Mouse (Mus musculus) limb, embryonic 15.5 days (tissue): ENCODE results near the gene Ppm1b. TPM values are rescaled to one million over a fixed set of nuclear protein-coding genes. Genes with fewer than 3 reads are reported as not detected.
A peak's percentile ranks its signal among the peaks of the same experiment; 100 is the strongest.

Experiments
- ATAC-seq: fragments of 200-750 bp; cut with Nextera tagmentation; 2 replicates; pipeline ENCODE4 v1.8.0; 2017; ENCODE audit warnings: low read depth, moderate TSS enrichment; ENCODE audit not compliant: insufficient number of reproducible peaks, low FRiP score, low TSS enrichment
- H3K27ac ChIP-seq: fragments of 300-500 bp; sonication (generic); 2 replicates; pipeline ENCODE4 v1.5.1; 2015; ENCODE audit warnings: moderate library complexity, mild to moderate bottlenecking, inconsistent platforms
- H3K27me3 ChIP-seq: fragments of 300-500 bp; sonication (generic); 2 replicates; pipeline ENCODE4 v1.6.1; 2015; ENCODE audit warnings: inconsistent platforms
- H3K36me3 ChIP-seq: fragments of 300-500 bp; sonication (generic); 2 replicates; pipeline ENCODE4 v1.6.1; 2015; ENCODE audit warnings: inconsistent platforms
- H3K4me1 ChIP-seq: fragments of 300-500 bp; sonication (generic); 2 replicates; pipeline ENCODE4 v1.6.1; 2015; ENCODE audit warnings: inconsistent platforms
- H3K4me2 ChIP-seq: fragments of 300-500 bp; sonication (generic); 2 replicates; pipeline ENCODE4 v1.6.1; 2015; ENCODE audit warnings: mild to moderate bottlenecking, inconsistent platforms
- H3K4me3 ChIP-seq: fragments of 300-500 bp; sonication (generic); 2 replicates; pipeline ENCODE4 v1.5.1; 2015; ENCODE audit warnings: mild to moderate bottlenecking, inconsistent platforms
- H3K9ac ChIP-seq: fragments of 300-500 bp; sonication (generic); 2 replicates; pipeline ENCODE4 v1.6.1; 2015; ENCODE audit warnings: inconsistent platforms
- H3K9me3 ChIP-seq: fragments of 300-500 bp; sonication (generic); 2 replicates; pipeline ENCODE4 v1.6.1; 2016; ENCODE audit warnings: inconsistent platforms
- WGBS: fragments of 180-500 bp; shearing (Covaris S2); methylation state at CpG from one replicate; pipeline ENCODE4 v1.1.7; 2015; 5-methylcytosine and 5-hydroxymethylcytosine counted together
- polyA plus RNA-seq: library from polyadenylated mRNA; unstranded; fragments of >200 nt; fragmentation: Nextera tagmentation; extraction: Ambion mirVana; gene quantifications from 2 replicates; pipeline ENCODE4 v1.2.1, GENCODE M21; 2015

Gene Ppm1b
- polyA plus RNA-seq, 1 experiment from 2014 or later, result 63.7 TPM

- ATAC-seq, result no peak
- Histone ChIP-seq H3K36me3 (no peaks in the 10 kb centered on the region), H3K27ac (no peak overlapping the region), H3K9ac (no peak overlapping the region), H3K4me3 (no peak overlapping the region), H3K4me1 (peaks cover 9% of the 10 kb centered on the region; the same call in 1 of the 2 replicates), H3K4me2 (no peak overlapping the region), H3K27me3 (no peaks in the 10 kb centered on the region), H3K9me3 (no peaks in the 10 kb centered on the region)
- WGBS, result 82% methylated on average over 9 of the region's 9 CpGs
These were observed 16.4 kb upstream of the Ppm1b start for GRCm38 (mm10) chr17:84940017-84940731.

- ATAC-seq, result no peak
- Histone ChIP-seq H3K4me2 (no peak overlapping the region), H3K36me3 (no peaks in the 10 kb centered on the region), H3K27me3 (no peaks in the 10 kb centered on the region), H3K9me3 (no peaks in the 10 kb centered on the region), H3K9ac (no peak overlapping the region), H3K27ac (no peak overlapping the region), H3K4me3 (no peak overlapping the region), H3K4me1 (peaks cover 5% of the 10 kb centered on the region; the same call in 1 of the 2 replicates)
- WGBS, result 83% methylated on average over 13 of the region's 13 CpGs
These were observed 15.2 kb upstream of the Ppm1b start for GRCm38 (mm10) chr17:84941291-84941868.

GRCm38 (mm10) chr17:84942358-84943032, 14.0 kb upstream of the Ppm1b start:
- H3K9ac ChIP-seq, result no peak overlapping the region
- no peak overlapping the region for H3K4me2 ChIP-seq
- H3K4me3 ChIP-seq, result no peak overlapping the region
- H3K4me1 ChIP-seq, result no peaks in the 10 kb centered on the region
- no peaks in the 10 kb centered on the region for H3K27me3 ChIP-seq
- H3K27ac ChIP-seq, result no peak overlapping the region
- H3K36me3 ChIP-seq, result no peaks in the 10 kb centered on the region
- ATAC-seq, result no peak
- 85% methylated on average over 10 of the region's 10 CpGs for WGBS
- no peaks in the 10 kb centered on the region for H3K9me3 ChIP-seq

- Histone ChIP-seq H3K36me3 (no peaks in the 10 kb centered on the region), H3K4me3 (no peak overlapping the region), H3K9me3 (no peaks in the 10 kb centered on the region), H3K27ac (no peak overlapping the region), H3K9ac (no peak overlapping the region), H3K4me2 (no peak overlapping the region), H3K4me1 (no peaks in the 10 kb centered on the region), H3K27me3 (no peaks in the 10 kb centered on the region)
- 66% methylated on average over 2 of the region's 2 CpGs for WGBS
- ATAC-seq, result no peak
These were observed 13.5 kb upstream of the Ppm1b start for GRCm38 (mm10) chr17:84943033-84943393.

- Histone ChIP-seq H3K9me3 (no peaks in the 10 kb centered on the region), H3K27me3 (no peaks in the 10 kb centered on the region), H3K4me1 (no peaks in the 10 kb centered on the region), H3K9ac (no peak overlapping the region), H3K36me3 (no peaks in the 10 kb centered on the region), H3K27ac (no peak overlapping the region), H3K4me3 (no peak overlapping the region), H3K4me2 (no peak overlapping the region)
- 86% methylated on average over 6 of the region's 6 CpGs for WGBS
- ATAC-seq, result no peak
These were observed 12.2 kb upstream of the Ppm1b start for GRCm38 (mm10) chr17:84944348-84944747.

GRCm38 (mm10) chr17:84952521-84952920, 4.0 kb upstream of the Ppm1b start:
- no peak overlapping the region for H3K4me3 ChIP-seq
- 90% methylated on average over 5 of the region's 5 CpGs for WGBS
- no peak overlapping the region for H3K27ac ChIP-seq
- H3K27me3 ChIP-seq, result no peaks in the 10 kb centered on the region
- 0 out of 2 replicates have a peak, but pooled peaks cover 5% of the 10 kb centered on the region for H3K4me1 ChIP-seq
- no peak for ATAC-seq
- H3K36me3 ChIP-seq, result no peaks in the 10 kb centered on the region
- H3K9me3 ChIP-seq, result no peaks in the 10 kb centered on the region
- H3K9ac ChIP-seq, result no peak overlapping the region
- no peak overlapping the region for H3K4me2 ChIP-seq

GRCm38 (mm10) chr17:84953776-84954175, 2.8 kb upstream of the Ppm1b start:
- no peak overlapping the region for H3K9ac ChIP-seq
- H3K4me2 ChIP-seq, result no peak overlapping the region
- no peaks in the 10 kb centered on the region for H3K27me3 ChIP-seq
- no peaks in the 10 kb centered on the region for H3K9me3 ChIP-seq
- no peak overlapping the region for H3K4me3 ChIP-seq
- WGBS, result 75% methylated on average over 5 of the region's 5 CpGs
- H3K27ac ChIP-seq, result no peak overlapping the region
- H3K36me3 ChIP-seq, result no peaks in the 10 kb centered on the region
- 0 out of 2 replicates have a peak, but pooled peaks cover 5% of the 10 kb centered on the region for H3K4me1 ChIP-seq
- no peak for ATAC-seq

GRCm38 (mm10) chr17:84954881-84955280, 1.7 kb upstream of the Ppm1b start:
- H3K4me1 ChIP-seq, result peaks cover 12% of the 10 kb centered on the region
- 83% methylated on average over 5 of the region's 5 CpGs for WGBS
- H3K9ac ChIP-seq, result no peak overlapping the region
- no peaks in the 10 kb centered on the region for H3K27me3 ChIP-seq
- no peak overlapping the region for H3K4me2 ChIP-seq
- no peak for ATAC-seq
- H3K27ac ChIP-seq, result no peak overlapping the region
- H3K36me3 ChIP-seq, result no peaks in the 10 kb centered on the region
- H3K4me3 ChIP-seq, result no peak overlapping the region
- no peaks in the 10 kb centered on the region for H3K9me3 ChIP-seq

- under 1% methylated on average over 24 of the region's 24 CpGs for WGBS
These were observed 468 bp downstream of the Ppm1b start for GRCm38 (mm10) chr17:84956931-84957486.

GRCm38 (mm10) chr17:84957487-84958259, 1.1 kb downstream of the Ppm1b start:
- peak; percentile 100 for ATAC-seq
- peaks cover 19% of the 10 kb centered on the region for H3K4me1 ChIP-seq
- H3K4me3 ChIP-seq, result peak overlapping the region; percentile 95
- H3K36me3 ChIP-seq, result no peaks in the 10 kb centered on the region
- H3K9me3 ChIP-seq, result no peaks in the 10 kb centered on the region
- H3K27me3 ChIP-seq, result no peaks in the 10 kb centered on the region
- peak overlapping the region; percentile 96 for H3K27ac ChIP-seq
- WGBS, result under 1% methylated on average over 54 of the region's 55 CpGs
- peak overlapping the region; percentile 73 for H3K4me2 ChIP-seq
- H3K9ac ChIP-seq, result peak overlapping the region; percentile 94

More at GRCm38 (mm10) chr17:84956931-84957486, 468 bp downstream of the Ppm1b start:
- H3K27me3 ChIP-seq, result no peaks in the 10 kb centered on the region
- peak overlapping the region; percentile 73 for H3K4me2 ChIP-seq
- no peaks in the 10 kb centered on the region for H3K36me3 ChIP-seq
- no peaks in the 10 kb centered on the region for H3K9me3 ChIP-seq
- peak overlapping the region; percentile 95 for H3K4me3 ChIP-seq
- H3K27ac ChIP-seq, result peak overlapping the region; percentile 92
- H3K4me1 ChIP-seq, result peaks cover 19% of the 10 kb centered on the region
- peak; percentile 87 for ATAC-seq
- peak overlapping the region; percentile 26; the same call in 1 of the 2 replicates for H3K9ac ChIP-seq

- Histone ChIP-seq H3K4me1 (peaks cover 19% of the 10 kb centered on the region), H3K27ac (peak overlapping the region; percentile 96), H3K36me3 (no peaks in the 10 kb centered on the region), H3K9ac (peak overlapping the region; percentile 94), H3K4me2 (peak overlapping the region; percentile 54), H3K4me3 (peak overlapping the region; percentile 95), H3K9me3 (no peaks in the 10 kb centered on the region), H3K27me3 (no peaks in the 10 kb centered on the region)
- no peak for ATAC-seq
- under 1% methylated on average over 51 of the region's 52 CpGs for WGBS
These were observed 1.9 kb downstream of the Ppm1b start for GRCm38 (mm10) chr17:84958411-84958911.
